Mouse (Mus musculus) embryonic facial prominence, embryonic 12.5 days (tissue): Measurements from ENCODE around the gene Slc39a3. TPM values are rescaled to one million over a fixed set of nuclear protein-coding genes. Genes with fewer than 3 reads are reported as not detected.

Source experiments
- ATAC-seq: fragments of 200-750 bp; cut with Nextera tagmentation; 2 replicates; pipeline ENCODE4 v1.8.0; 2017; ENCODE audit not compliant: insufficient number of reproducible peaks, insufficient read depth, low FRiP score, low TSS enrichment
- H3K27ac ChIP-seq: fragments of 300-500 bp; sonication (generic); 2 replicates; pipeline ENCODE4 v1.5.1; 2016; ENCODE audit warnings: mild to moderate bottlenecking
- H3K27me3 ChIP-seq: fragments of 300-500 bp; sonication (generic); 2 replicates; pipeline ENCODE4 v1.6.1; 2016; ENCODE audit warnings: mild to moderate bottlenecking, moderate library complexity
- H3K36me3 ChIP-seq: fragments of 300-500 bp; sonication (generic); 2 replicates; pipeline ENCODE4 v1.6.1; 2016; ENCODE audit warnings: mild to moderate bottlenecking
- H3K4me1 ChIP-seq: fragments of 300-500 bp; sonication (generic); 2 replicates; pipeline ENCODE4 v1.6.1; 2016
- H3K4me2 ChIP-seq: fragments of 300-500 bp; sonication (generic); replicated peaks from 2 replicates; pipeline ENCODE4 v1.6.1; 2016; ENCODE audit warnings: mild to moderate bottlenecking, moderate library complexity
- H3K4me3 ChIP-seq: fragments of 300-500 bp; sonication (generic); 2 replicates; pipeline ENCODE4 v1.5.1; 2016; ENCODE audit warnings: mild to moderate bottlenecking
- H3K9ac ChIP-seq: fragments of 300-500 bp; sonication (generic); 2 replicates; pipeline ENCODE4 v1.6.1; 2016; ENCODE audit warnings: mild to moderate bottlenecking, moderate library complexity
- H3K9me3 ChIP-seq: fragments of 300-500 bp; sonication (generic); 2 replicates; pipeline ENCODE4 v1.6.1; 2016; ENCODE audit warnings: mild to moderate bottlenecking, moderate library complexity
- WGBS: fragments of 180-500 bp; shearing (Covaris S2); methylation state at CpG from one replicate; pipeline ENCODE4 v1.1.7; 2016; 5-methylcytosine and 5-hydroxymethylcytosine counted together
- polyA plus RNA-seq: library from polyadenylated mRNA; unstranded; fragments of >200 nt; fragmentation: Nextera tagmentation; extraction: Ambion mirVana; gene quantifications from 2 replicates; pipeline ENCODE4 v1.2.1, GENCODE M21; 2016

Slc39a3 gene
- polyA plus RNA-seq, 1 experiment from 2014 or later, result 21.8 TPM

DNA sequence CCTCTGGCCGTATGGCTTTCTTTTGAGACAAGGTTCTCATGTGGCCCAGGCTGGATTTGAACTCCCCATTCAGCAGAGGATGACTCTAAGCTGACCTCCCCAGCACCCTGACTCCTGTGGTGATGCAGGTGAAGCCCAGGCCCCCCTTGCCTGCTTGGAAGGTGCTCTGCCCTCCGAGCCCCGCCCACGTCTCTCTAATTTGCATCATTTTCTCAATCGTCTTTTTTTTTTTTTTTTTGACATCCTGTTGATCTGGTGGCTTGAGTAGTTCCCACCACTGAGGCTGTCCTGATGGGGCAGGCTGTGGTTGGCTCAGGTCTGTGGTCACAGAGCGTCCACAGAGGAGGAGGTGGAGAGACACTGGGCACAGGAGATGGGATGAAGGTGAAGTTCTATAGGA is 47.8 kb downstream of the Slc39a3 start:
- 62% methylated on average over 6 of the region's 6 CpGs for WGBS
- H3K4me2 ChIP-seq, result no peak overlapping the region
- no peak overlapping the region for H3K4me3 ChIP-seq
- no peaks in the 10 kb centered on the region for H3K36me3 ChIP-seq
- no peak overlapping the region for H3K27ac ChIP-seq
- no peak for ATAC-seq
- H3K9me3 ChIP-seq, result no peaks in the 10 kb centered on the region
- no peak overlapping the region for H3K9ac ChIP-seq
- H3K27me3 ChIP-seq, result peaks cover 32% of the 10 kb centered on the region
- peaks cover 15% of the 10 kb centered on the region for H3K4me1 ChIP-seq

DNA sequence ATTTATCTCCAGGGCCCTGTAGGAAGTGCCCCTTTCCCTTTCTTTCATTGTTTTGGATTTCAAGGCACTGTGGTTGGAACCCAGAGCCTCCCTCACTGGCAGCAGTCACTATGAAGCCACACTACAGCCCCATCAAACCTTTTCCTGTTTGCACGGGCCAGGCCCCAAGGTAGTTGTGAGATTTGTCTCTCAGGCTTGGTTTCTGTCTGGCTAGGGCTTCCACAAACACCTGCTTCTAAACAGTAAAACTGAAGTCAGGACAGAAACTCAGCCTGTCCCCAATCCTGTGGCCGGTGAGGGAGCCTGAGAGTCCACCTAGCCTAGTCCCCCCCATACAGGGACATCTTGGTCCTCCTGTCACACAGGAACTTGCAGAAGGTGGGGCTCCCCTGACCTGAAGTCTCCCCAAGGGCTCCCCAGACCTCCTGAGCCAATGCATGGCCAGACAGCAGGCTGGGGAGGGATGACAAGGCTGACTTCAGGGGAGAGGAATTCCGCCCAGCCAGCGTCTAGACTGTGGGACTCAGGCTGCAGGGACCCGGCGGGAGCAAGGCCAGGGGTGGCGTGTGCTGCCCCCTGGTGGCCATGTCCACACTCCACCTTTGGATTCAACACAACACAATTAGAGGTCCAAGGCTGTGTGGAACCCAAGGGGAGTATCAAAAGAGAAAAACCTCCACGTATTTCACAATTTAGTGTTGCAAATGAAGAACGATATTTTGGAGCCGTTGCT is 49.4 kb downstream of the Slc39a3 start:
- H3K4me3 ChIP-seq, result no peak overlapping the region
- H3K36me3 ChIP-seq, result no peaks in the 10 kb centered on the region
- ATAC-seq, result peak; percentile 84
- 0 out of 2 replicates have a peak overlapping the region, but pooled peaks have one; percentile 32 for H3K27ac ChIP-seq
- peaks cover 15% of the 10 kb centered on the region for H3K4me1 ChIP-seq
- no peak overlapping the region for H3K4me2 ChIP-seq
- no peaks in the 10 kb centered on the region for H3K9me3 ChIP-seq
- WGBS, result 10% methylated on average over 10 of the region's 10 CpGs
- peaks cover 40% of the 10 kb centered on the region for H3K27me3 ChIP-seq
- no peak overlapping the region for H3K9ac ChIP-seq

DNA sequence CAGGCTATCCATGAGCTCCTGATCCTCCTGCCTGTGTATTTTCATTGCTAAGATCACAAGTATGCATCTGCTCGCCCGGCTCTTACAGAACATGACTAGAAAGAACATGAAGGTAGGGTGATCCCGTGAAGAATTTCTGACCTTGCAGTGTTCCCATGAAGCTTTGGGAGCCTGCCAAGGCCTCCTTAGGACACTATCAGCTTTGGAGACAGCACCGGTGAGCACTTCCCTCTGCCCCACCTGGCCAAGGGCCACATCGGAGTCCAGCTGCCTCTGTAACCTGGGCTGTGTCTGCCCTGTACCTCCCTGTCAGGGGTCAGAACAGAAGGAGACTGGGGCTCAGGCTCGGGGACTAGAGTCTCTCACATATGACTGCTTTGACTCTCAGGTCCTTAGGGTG is 50.5 kb downstream of the Slc39a3 start:
- Histone ChIP-seq H3K27me3 (peaks cover 40% of the 10 kb centered on the region), H3K9me3 (no peaks in the 10 kb centered on the region), H3K36me3 (no peaks in the 10 kb centered on the region), H3K4me1 (peaks cover 15% of the 10 kb centered on the region), H3K27ac (no peak overlapping the region), H3K9ac (no peak overlapping the region), H3K4me2 (no peak overlapping the region), H3K4me3 (no peak overlapping the region)
- 73% methylated on average over 6 of the region's 6 CpGs for WGBS
- ATAC-seq, result no peak

DNA sequence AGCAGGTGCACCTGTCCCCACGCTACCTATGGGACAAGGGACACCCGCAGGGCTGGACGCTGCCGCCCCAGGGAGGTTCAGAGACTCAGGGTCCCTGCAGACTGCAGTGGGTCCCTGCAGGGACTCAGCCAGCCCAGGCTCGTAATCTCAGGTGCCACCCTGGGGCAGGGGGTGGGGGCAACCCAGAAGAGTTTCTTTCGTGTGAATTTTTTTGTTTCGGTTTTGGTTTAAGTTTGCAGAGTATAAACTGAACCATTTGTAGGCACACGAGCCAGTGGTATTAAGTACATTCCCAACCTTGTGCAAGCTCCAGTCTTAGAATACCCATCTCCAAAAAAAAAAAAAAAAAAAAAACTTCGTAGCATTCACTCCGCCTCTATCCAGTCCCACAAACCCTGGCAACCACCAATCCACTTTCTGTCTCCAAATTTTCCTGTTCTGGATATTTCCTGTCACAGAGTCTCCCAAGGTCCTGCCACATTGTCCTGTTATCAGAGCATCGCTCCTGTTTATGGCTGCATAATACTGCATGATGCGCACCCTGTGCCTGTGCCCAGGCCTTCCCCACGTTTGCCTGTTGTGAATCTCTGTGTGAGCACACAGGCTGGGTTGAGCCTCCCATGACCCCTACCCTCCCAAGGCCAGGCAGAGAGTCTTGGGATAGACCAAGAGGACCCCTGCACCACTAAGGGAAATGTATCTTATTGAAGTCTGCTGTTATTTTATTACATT is 51.1 kb downstream of the Slc39a3 start:
- H3K4me3 ChIP-seq, result peak overlapping the region; percentile 18
- 30% methylated on average over 13 of the region's 13 CpGs for WGBS
- H3K9ac ChIP-seq, result peak overlapping the region; percentile 16; the same call in 1 of the 2 replicates
- peak overlapping the region; percentile 36 for H3K4me2 ChIP-seq
- H3K4me1 ChIP-seq, result peaks cover 15% of the 10 kb centered on the region
- H3K9me3 ChIP-seq, result no peaks in the 10 kb centered on the region
- ATAC-seq, result no peak
- H3K27ac ChIP-seq, result no peak overlapping the region
- H3K36me3 ChIP-seq, result no peaks in the 10 kb centered on the region
- peaks cover 40% of the 10 kb centered on the region for H3K27me3 ChIP-seq

DNA sequence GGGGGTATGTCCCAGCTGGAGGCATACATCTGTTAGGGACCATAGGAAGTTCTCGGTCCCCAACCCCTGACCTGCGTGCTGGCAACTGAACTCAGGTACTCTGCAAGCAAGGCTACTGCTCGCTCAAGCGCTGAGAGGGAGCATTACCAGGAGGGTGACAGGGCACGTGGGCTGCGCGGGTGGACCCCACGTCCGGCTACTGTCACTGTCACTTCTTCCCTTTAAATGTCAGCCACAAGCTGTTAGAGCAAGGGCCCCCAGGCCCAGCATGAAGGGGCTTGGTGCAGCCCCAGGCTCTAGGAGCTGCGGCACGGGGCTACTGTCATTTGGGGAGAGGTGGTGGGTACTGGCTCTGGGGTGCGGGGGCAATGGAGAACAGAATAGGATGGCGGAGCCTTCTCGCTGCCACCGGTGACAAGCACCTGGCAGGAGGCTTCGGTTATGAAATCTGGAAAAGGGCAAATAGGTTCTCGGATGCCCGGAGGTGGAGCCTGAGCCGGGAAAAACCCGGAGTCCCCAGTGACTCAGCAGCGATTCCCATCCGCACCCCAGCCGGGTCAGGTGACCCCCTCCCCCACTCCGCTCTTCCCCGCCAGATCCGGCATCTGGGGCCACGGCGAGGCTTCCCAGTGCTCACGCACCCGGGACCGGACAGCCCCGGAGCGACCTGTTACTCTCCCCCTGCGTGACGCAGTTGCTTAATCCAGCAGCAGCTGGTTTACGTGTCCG is 51.8 kb downstream of the Slc39a3 start:
- Histone ChIP-seq H3K27ac (no peak overlapping the region), H3K9me3 (no peaks in the 10 kb centered on the region), H3K4me3 (peak overlapping the region; percentile 18), H3K4me1 (peaks cover 15% of the 10 kb centered on the region), H3K36me3 (no peaks in the 10 kb centered on the region), H3K9ac (0 out of 2 replicates have a peak overlapping the region, but pooled peaks have one; percentile 16), H3K27me3 (peaks cover 40% of the 10 kb centered on the region), H3K4me2 (peak overlapping the region; percentile 36)
- no peak for ATAC-seq
- 7% methylated on average over 37 of the region's 37 CpGs for WGBS

DNA sequence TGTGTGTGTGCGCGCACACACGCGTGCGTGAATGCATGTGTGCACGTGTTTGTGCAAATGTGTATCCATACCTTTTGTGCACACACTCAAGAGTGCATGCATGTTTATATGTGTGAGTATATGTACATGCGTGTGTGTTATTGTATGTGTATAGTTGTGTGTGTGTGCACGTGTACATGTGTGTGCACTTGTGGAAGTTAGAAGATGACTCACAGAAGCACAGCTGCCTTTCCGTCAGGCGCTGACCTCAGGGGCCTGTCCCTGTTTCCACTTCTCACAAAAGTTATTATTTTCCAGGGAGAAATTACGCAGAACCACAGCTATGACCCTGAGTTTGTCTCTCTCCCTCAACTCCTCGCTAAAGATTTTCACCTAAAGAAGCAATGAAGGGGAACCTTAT is 53.0 kb downstream of the Slc39a3 start:
- Histone ChIP-seq H3K27ac (no peak overlapping the region), H3K4me2 (no peak overlapping the region), H3K4me3 (no peak overlapping the region), H3K27me3 (peaks cover 39% of the 10 kb centered on the region), H3K36me3 (no peaks in the 10 kb centered on the region), H3K4me1 (peaks cover 15% of the 10 kb centered on the region), H3K9me3 (no peaks in the 10 kb centered on the region), H3K9ac (no peak overlapping the region)
- 85% methylated on average over 12 of the region's 12 CpGs for WGBS
- no peak for ATAC-seq

DNA sequence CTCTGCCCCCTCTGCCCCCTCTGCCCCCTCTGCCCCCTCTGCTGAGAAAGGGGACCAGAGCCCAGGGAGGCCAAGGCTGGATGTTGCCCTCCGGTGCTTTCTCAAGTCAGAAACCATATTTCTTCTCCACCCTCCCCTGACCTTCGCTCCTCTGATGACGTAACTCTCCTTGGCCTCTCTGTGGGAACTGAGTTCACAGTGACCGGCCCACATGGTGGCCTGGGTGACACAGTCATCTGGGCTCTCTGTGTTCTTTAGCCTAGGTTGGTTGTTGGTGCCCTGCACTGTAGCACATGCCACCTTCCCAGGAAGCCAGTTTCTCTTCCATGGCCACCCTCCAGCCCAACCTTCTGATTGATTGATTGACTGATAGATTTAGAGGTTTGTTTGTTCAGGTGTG is 54.8 kb downstream of the Slc39a3 start:
- no peaks in the 10 kb centered on the region for H3K36me3 ChIP-seq
- H3K27me3 ChIP-seq, result peaks cover 32% of the 10 kb centered on the region
- no peak; the same call in 1 of the 2 replicates for ATAC-seq
- H3K27ac ChIP-seq, result no peak overlapping the region
- 60% methylated on average over 4 of the region's 4 CpGs for WGBS
- no peaks in the 10 kb centered on the region for H3K9me3 ChIP-seq
- H3K4me2 ChIP-seq, result no peak overlapping the region
- no peak overlapping the region for H3K4me3 ChIP-seq
- H3K9ac ChIP-seq, result no peak overlapping the region
- H3K4me1 ChIP-seq, result peaks cover 8% of the 10 kb centered on the region

DNA sequence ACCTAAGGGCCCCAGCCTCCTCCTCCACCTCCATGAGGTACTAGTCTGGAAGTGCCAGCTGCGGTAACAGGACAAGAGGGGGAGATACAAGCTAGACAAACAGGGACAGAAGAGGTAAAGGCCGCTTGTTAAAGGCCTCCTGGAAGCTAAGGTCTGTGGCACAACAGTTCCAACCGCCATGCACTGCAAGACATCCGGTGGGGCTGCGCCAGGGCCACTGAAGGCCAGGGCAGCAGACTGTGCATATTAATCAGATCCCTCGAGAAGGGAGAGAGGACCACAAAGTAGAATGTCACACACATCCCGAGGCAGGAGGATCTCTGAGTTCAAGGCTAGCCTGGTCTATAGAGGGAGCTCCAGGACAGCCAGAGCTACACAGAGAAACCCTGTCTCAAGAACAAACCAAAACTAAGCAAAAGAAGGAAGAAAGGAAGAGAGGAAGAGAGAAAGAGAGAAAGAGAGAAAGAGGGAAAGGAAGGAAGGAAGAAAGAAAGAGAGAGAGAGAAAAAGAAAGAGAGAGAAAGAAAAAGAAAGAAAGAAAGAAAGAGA is 55.6 kb downstream of the Slc39a3 start:
- no peak for ATAC-seq
- no peak overlapping the region for H3K9ac ChIP-seq
- H3K4me1 ChIP-seq, result peaks cover 8% of the 10 kb centered on the region
- H3K4me2 ChIP-seq, result no peak overlapping the region
- H3K4me3 ChIP-seq, result no peak overlapping the region
- WGBS, result 62% methylated on average over 7 of the region's 7 CpGs
- no peak overlapping the region for H3K27ac ChIP-seq
- no peaks in the 10 kb centered on the region for H3K9me3 ChIP-seq
- no peaks in the 10 kb centered on the region for H3K36me3 ChIP-seq
- H3K27me3 ChIP-seq, result peaks cover 28% of the 10 kb centered on the region

Other genes starting within 250 kb of the Slc39a3 start
- 64.8 and 71.7 TPM in 2 replicates for gene Sf3a2, start 239.2 kb downstream of the Slc39a3 start, polyA plus RNA-seq
- gene Plekhj1, start 238.8 kb downstream of the Slc39a3 start, polyA plus RNA-seq, result 132 and 142 TPM in 2 replicates
- gene Amh, start 232.2 kb downstream of the Slc39a3 start, polyA plus RNA-seq, result not detected in 2 replicates
- 1.6 and 1.8 TPM in 2 replicates for gene Jsrp1, start 223.9 kb downstream of the Slc39a3 start, polyA plus RNA-seq
- gene Oaz1, start 210.8 kb downstream of the Slc39a3 start, polyA plus RNA-seq, result 1,786 and 1,871 TPM in 2 replicates
- 1.7 and 2.1 TPM in 2 replicates for gene Lingo3, start 193.4 kb downstream of the Slc39a3 start, polyA plus RNA-seq
- gene Lsm7, start 182.2 kb downstream of the Slc39a3 start, polyA plus RNA-seq, result 314 and 329 TPM in 2 replicates
- gene Sppl2b, start 182.2 kb downstream of the Slc39a3 start, polyA plus RNA-seq, result 52.0 and 53.0 TPM in 2 replicates
- gene Tmprss9, start 165.6 kb downstream of the Slc39a3 start, polyA plus RNA-seq, result 0.09 and 0.10 TPM in 2 replicates
- 308 and 322 TPM in 2 replicates for gene Timm13, start 136.5 kb downstream of the Slc39a3 start, polyA plus RNA-seq
- gene Lmnb2, start 119.2 kb downstream of the Slc39a3 start, polyA plus RNA-seq, result 70.3 TPM in 2 replicates
- gene Gadd45b, start 107.4 kb downstream of the Slc39a3 start, polyA plus RNA-seq, result 15.9 and 20.5 TPM in 2 replicates
- 11.0 and 11.4 TPM in 2 replicates for gene Gng7, start 22.5 kb downstream of the Slc39a3 start, polyA plus RNA-seq
- 1.9 and 2.1 TPM in 2 replicates for gene Diras1, start 11.8 kb downstream of the Slc39a3 start, polyA plus RNA-seq
- gene Sgta, start 22.8 kb upstream of the Slc39a3 start, polyA plus RNA-seq, result 242 and 251 TPM in 2 replicates
- gene Thop1, start 32.6 kb upstream of the Slc39a3 start, polyA plus RNA-seq, result 68.2 and 71.3 TPM in 2 replicates
- gene Creb3l3, start 61.4 kb upstream of the Slc39a3 start, polyA plus RNA-seq, result 0.31 and 0.69 TPM in 2 replicates
- 230 and 238 TPM in 2 replicates for gene Map2k2, start 68.5 kb upstream of the Slc39a3 start, polyA plus RNA-seq
- 21.7 and 22.3 TPM in 2 replicates for gene Zbtb7a, start 97.8 kb upstream of the Slc39a3 start, polyA plus RNA-seq
- gene Pias4, start 130.5 kb upstream of the Slc39a3 start, polyA plus RNA-seq, result 57.5 and 62.0 TPM in 2 replicates
- 552 and 562 TPM in 2 replicates for gene Eef2, start 139.2 kb upstream of the Slc39a3 start, polyA plus RNA-seq
- 79.5 and 85.3 TPM in 2 replicates for gene Dapk3, start 145.6 kb upstream of the Slc39a3 start, polyA plus RNA-seq
- not detected in 2 replicates for gene 4930442H23Rik, start 146.4 kb upstream of the Slc39a3 start, polyA plus RNA-seq
- gene Nmrk2, start 164.6 kb upstream of the Slc39a3 start, polyA plus RNA-seq, result 0.20 TPM in 1 of 2 replicates, not detected in the other
- gene Atcay, start 193.4 kb upstream of the Slc39a3 start, polyA plus RNA-seq, result 3.0 and 3.8 TPM in 2 replicates
- gene Zfr2, start 195.7 kb upstream of the Slc39a3 start, polyA plus RNA-seq, result 13.2 and 13.4 TPM in 2 replicates
- gene Matk, start 215.5 kb upstream of the Slc39a3 start, polyA plus RNA-seq, result 5.6 and 7.2 TPM in 2 replicates
- gene Mrpl54, start 229.5 kb upstream of the Slc39a3 start, polyA plus RNA-seq, result 194 and 205 TPM in 2 replicates
- gene Apba3, start 229.5 kb upstream of the Slc39a3 start, polyA plus RNA-seq, result 53.9 and 55.4 TPM in 2 replicates